Mouse (Mus musculus): ENCODE measurements around the gene Capn11. TPM values are rescaled to one million over a fixed set of nuclear protein-coding genes. Genes with fewer than 3 reads are reported as not detected.
"Not testable (repeated sequence)": the region's sequence is repeated elsewhere in the genome, so short reads cannot be mapped to it uniquely, and the experiment has no call there.

Capn11 gene
- total RNA-seq, 2 experiments from 2014 or later: 0.19 to 0.20 TPM

- DNase-seq (ENCODE audit: extremely low spot score in 1 of 2, low spot score in 1 of 2): peak; percentile 50 to 54
Measured at GRCm38 (mm10) chr17:45629861-45630694, 29.0 kb downstream of the Capn11 start.

- no peak for DNase-seq (ENCODE audit: extremely low spot score in 1 of 2, low spot score in 1 of 2)
Measured at GRCm38 (mm10) chr17:45628885-45629855, 30.0 kb downstream of the Capn11 start.

DNA sequence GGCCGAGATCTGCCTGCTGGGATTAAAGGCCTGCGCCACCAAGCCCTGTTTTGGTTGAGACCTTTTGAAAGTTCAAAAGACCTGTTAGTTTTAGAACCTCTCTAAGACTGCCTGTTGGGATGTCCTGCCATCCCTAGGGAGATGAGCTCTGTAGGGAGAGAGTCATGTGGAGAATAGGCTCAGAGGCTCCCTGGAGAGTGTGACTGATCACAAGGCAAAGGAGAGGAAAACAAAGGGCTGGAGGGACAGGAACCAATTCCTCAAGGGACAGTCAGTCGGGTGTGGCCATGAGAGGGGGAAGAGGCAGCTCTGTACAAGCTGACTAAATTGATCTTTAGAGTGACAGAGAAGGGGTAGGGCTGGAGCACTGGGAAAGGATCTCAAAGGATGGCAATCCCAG lies 31.0 kb downstream of the Capn11 start:
- DNase-seq (ENCODE audit: extremely low spot score in 1 of 2, low spot score in 1 of 2): no peak

GRCm38 (mm10) chr17:45626577-45627134 lies 32.5 kb downstream of the Capn11 start:
- peak; percentile 20 to 64 for DNase-seq (ENCODE audit: extremely low spot score in 1 of 2, low spot score in 1 of 2)

GRCm38 (mm10) chr17:45623425-45623824 lies 35.7 kb downstream of the Capn11 start:
- DNase-seq (ENCODE audit: extremely low spot score in 1 of 2, low spot score in 1 of 2): not testable (repeated sequence)

DNA sequence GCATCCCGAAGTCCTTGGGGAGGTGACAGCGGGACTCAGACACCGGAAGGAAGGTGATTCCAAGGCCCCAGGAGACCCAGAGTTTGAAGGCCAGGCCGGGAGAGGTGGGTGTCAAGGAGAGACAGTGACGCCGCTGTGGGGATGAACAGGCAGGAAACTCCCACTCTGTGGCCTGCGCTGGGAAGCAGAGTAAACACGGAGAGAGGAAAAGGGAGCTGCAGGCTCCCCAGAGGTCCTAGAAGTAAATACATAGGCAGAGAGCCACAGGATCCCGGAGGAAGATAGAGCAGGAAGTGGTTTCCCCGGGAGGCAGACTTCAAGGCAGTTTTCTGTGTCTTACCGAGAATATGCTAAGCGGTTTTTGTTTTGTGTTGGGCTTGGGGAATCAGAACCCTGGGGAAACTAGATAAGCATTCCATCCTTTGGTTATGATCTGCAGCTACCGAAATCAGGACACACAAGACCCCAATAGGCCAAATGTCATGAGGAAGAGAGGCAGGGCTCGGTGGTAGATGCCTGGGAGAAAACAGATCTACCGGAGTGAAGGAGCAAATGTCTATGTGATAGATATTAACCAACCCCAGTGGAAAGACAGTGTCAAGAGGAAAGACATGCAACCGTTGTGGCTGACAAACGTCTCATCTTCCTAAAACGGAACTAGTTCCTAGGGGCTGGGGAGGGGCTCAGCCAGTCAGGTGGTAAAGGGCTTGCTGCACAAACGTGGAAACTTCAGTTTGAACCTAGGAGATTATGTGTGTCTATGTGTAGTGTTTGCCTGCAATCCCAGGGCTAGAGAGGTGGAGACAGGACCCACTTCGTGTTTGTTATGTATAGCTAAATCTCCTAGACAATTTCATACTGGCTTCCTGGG lies 39.5 kb downstream of the Capn11 start:
- DNase-seq (ENCODE audit: extremely low spot score in 1 of 2, low spot score in 1 of 2): no peak

GRCm38 (mm10) chr17:45618941-45619385 lies 40.2 kb downstream of the Capn11 start:
- DNase-seq (ENCODE audit: extremely low spot score in 1 of 2, low spot score in 1 of 2): no peak

DNA sequence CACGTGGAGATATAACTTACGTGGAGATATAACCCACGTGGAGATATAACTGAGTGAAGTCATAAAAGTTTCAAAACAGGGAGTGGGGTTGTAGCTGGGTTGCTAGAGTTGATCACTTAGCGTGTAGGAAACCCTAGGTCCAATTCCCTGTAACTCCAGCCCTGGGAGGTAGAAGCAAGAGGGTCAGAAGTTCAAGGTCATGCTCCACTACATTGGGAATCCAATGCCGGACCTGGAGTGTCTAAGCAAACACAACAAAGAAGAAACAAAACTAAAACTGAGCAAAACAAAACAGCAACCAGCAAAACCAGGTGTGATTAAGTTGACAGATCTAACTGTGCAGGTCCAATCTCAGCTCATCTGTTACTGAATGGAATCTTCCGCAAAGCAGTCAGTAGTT lies 41.5 kb downstream of the Capn11 start:
- DNase-seq (ENCODE audit: extremely low spot score in 1 of 2, low spot score in 1 of 2): no peak

- DNase-seq (ENCODE audit: extremely low spot score in 1 of 2, low spot score in 1 of 2): no peak
Measured at GRCm38 (mm10) chr17:45616679-45617078, 42.4 kb downstream of the Capn11 start.

DNA sequence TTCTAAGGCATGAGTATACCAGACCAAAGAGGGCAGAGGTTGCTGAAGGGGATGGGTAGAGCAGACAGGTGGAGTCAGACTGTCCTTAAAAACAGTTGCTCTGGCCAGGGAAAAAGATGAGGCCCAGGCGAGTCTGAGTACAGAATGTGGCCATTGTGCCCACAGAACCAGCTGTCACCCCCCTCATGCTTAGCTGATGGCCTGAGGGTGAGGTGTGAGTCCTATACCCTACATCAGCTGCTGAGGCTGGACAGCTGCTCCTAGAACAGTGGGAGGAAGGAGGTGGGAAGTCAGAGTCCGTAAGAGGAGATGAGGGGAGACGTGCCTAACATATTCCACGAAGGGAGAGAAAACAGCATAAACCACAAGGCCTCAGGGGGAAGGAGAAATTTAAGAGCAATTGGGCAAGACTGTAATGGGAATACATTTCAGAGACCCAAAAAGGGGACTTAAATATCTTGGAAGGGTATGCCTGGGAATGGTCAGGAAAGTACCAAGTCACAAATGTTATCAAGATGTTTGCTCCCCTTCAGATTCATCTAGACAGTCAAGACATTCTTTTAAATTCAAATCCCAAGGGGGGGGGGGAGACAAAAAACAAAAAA lies 43.0 kb downstream of the Capn11 start:
- no peak for DNase-seq (ENCODE audit: extremely low spot score in 1 of 2, low spot score in 1 of 2)

- no peak for DNase-seq (ENCODE audit: extremely low spot score in 1 of 2, low spot score in 1 of 2)
Measured at GRCm38 (mm10) chr17:45612921-45613320, 46.2 kb downstream of the Capn11 start.

DNA sequence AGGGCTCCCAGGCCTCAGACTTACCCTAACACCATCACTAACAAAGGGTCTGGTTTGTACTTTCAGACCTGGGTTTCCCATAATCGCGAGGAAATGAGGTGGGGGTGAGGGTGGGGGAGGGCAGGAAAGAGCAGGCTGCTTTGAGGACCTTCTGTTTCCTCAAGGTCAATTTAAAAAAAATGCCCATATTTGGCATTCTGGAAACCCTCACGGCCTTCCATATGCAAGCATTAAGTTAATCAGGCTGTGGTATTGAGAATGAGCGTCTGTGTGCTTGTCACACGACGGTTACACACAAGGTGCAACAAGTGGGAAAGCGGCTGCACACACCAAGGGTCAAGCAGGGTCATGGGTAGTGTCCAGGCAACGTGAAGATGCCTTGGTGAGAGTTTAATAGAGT lies 47.1 kb downstream of the Capn11 start:
- no peak for DNase-seq (ENCODE audit: extremely low spot score in 1 of 2, low spot score in 1 of 2)

DNA sequence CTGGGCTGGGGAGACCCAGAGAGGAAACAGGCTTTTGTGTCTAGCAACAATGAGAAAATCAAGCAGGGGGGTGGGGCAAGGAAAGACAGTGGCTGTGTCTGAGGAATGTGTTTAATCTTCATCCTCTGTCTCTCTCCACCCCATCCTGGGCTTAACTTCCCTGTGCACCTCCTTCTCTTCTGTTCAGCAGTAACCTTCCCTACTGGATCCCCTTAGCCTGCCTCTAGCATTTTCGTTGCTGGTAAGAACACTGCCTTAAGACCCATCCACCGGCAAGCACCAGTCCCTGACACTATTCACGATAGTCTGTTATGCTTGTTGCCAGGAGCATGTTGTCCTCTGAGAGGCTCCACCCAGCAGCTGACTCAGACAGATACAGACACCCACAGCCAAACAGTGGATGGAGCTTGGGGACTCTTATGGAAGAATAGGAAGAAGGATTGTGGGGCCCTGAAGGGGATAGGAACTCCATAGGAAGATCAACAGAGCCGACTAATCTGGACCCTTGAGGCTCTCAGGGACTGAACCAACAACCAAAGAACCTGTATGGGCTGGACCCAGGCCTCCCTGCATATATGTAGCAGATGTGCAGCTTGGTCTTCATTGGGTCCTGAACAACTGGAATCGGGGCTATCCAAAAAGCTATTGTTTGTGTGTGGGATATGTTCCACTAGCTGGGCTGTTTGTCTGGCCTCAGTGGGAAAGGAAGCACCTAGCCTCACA lies 48.8 kb downstream of the Capn11 start:
- DNase-seq (ENCODE audit: extremely low spot score in 1 of 2, low spot score in 1 of 2): no peak

- DNase-seq (ENCODE audit: extremely low spot score in 1 of 2, low spot score in 1 of 2): no peak
Measured at GRCm38 (mm10) chr17:45608396-45608795, 50.7 kb downstream of the Capn11 start.

- no peak for DNase-seq (ENCODE audit: extremely low spot score in 1 of 2, low spot score in 1 of 2)
Measured at GRCm38 (mm10) chr17:45606992-45607879, 51.9 kb downstream of the Capn11 start.

DNA sequence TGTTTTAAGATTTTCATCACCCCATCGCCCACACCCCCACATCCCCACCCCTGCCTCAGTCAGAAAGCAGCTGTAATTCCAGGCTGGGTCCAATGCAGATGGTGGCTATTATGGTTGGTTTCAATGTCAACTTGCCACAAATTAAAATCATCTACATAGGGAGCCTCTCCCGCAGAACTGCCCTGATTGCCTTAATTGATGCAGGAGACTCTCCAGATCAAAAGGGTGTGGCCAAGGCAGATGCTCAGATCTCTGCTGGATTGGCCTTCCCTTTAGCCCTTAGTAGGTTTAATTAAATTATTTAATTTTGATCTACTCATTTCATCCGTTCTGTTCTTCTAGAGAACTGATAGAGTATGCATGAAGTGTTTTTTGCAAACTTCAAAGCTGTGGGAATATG lies 56.1 kb downstream of the Capn11 start:
- no peak for DNase-seq (ENCODE audit: extremely low spot score in 1 of 2, low spot score in 1 of 2)

- DNase-seq (ENCODE audit: extremely low spot score in 1 of 2, low spot score in 1 of 2): no peak
Measured at GRCm38 (mm10) chr17:45601877-45602304, 57.2 kb downstream of the Capn11 start, which contains the start of gene Mymx. Mymx (minus strand) TSS chr17:45602102.

DNA sequence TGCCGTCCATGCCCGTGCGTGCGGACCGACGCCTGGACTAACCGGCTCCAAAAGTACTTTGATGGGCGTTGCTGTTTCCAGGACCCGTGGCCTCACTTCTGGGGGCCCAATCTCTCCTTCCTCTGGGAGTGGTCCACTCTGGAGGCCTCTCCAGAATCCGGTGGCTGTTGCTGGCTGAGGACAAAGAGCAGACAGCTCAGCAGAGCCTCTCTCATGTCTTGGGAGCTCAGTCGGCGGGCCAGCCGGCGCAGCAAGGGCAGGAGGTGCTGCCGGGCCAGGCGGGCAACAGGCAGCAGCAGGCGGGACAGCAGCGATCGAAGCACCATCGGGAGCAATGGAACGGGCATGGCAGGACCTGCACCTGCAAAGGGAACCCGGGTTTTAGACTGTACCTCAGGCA lies 57.8 kb downstream of the Capn11 start:
- no peak for DNase-seq (ENCODE audit: extremely low spot score in 1 of 2, low spot score in 1 of 2)

Data from layer of hippocampus, postnatal 25 days (tissue).